Mouse (Mus musculus) c-Kit-negative CD71-positive TER-119-positive erythroid progenitor cells, embryonic 14.5 days (primary cell): Measurements from ENCODE around the gene Gng4.

Experiments
- DNase-seq: peaks from one replicate; pipeline ENCODE4 v3.0.0-alpha.2; 2013; ENCODE audit warnings: low read depth, low spot score

Gng4 gene

DNA sequence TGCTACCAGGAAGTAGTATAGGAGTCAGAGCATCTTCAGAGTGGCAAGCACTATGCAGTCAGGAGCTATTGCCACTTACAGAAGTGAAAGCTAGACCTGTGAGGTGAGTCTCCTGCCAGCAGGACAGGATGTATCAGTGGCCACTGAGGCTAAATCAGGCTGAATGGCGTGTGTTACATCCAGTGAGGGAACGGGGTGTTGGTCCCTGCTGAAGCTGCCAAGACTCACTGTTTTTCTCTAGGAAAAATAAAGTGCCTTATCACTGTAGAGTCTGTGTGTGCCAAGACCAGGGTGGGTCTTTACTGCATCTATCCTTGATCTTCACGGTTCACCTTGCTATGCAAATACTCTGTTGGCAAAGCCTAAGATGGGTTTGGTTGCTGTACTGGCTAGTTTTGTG, 34.8 kb downstream of the Gng4 start:
- DNase-seq: no peak

DNA sequence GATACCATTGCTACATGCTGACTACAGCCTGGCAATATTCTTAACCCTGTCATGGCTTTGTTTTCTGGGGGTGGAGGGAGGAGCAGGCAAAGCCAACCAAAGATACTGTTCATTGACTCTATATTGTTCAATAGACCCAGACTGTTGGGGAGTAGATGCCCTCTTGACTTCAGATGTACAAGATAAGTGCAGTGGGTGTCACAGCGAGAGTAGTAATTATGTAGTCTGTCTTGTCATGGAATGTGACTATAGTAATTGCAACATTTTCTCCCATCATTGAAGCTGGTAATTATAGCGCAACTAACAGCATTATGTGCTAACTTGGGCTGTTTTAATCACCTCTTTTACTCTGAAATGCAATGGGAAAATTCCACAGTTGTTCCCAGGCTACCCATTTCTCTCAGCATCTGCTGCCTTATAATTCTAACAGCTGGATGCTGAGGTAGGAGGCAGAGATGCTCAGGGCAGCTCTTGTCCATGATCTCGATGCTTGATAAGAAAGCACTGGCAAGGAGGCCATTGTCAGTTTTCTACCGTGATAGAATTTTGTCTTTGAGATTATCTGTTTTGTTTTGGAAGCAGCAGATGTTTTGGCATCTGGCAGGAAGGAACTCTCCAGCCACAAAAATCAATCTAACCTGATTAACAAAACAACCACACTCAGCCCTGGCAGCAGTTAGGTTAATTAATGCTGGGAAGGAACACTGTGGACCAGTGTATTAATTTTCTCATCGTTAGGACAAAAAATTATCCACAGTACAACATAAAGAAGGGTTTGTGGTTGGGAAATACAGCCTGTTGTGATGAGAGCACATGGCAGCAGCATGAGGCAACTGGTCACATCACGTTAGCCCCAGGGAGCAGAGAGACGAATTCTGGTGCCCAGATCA, 36.6 kb downstream of the Gng4 start:
- no peak for DNase-seq

DNA sequence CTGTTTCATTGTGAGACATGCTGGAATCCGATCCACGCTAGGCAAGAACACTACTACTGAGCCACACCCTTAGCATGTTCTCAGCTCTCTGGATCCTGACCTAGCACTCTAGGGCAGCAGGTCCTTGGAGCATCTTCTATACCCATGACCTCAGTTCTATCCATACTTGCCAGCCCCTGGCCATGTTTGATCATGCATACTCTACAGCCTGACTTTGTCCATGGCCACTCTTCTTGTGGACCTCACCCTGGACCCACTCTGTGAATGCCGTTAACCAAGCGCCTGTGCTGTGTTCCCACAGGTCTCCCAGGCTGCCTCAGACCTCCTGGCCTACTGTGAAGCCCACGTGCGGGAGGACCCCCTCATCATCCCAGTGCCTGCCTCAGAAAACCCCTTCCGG, 41.1 kb downstream of the Gng4 start:
- DNase-seq: no peak

DNA sequence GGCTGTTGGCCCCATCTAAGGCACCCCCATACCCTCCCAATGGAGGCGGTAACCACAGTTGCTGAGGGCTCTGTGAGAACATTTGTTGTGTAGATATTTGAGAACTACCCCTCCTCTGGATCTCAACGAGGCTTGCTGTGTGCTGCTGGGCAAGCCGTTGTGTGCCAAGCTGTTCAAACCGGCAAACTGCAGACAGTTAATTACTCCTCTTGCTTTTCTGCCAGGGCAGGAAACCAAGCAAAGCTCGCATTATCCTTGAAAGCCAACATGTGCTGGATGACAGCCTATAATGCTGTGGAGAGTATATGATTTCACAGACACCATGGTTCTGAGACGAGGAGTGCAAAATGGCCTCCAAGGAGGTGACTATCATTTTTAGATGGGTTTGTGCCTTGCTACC, 42.7 kb downstream of the Gng4 start:
- DNase-seq: no peak

DNA sequence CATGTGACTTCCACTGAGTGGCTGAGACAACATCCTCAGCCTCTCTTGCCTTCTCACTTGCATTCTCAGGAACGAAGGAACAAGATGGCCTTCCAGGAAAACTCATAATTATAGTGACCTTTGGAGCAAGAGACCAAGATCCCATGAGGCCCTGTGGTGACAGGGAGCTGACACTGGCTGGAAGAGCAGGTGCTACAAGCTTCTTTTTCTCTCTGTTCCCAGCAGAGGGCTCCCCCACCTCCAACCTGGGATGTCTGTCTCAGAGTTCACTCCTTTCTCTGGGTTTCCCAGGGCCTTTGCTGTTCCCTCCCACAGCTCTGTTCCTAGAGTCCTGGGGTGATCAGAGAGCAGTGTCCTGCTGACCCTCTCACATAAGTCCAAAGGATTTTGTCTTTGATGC, 44.3 kb downstream of the Gng4 start:
- DNase-seq: no peak

DNA sequence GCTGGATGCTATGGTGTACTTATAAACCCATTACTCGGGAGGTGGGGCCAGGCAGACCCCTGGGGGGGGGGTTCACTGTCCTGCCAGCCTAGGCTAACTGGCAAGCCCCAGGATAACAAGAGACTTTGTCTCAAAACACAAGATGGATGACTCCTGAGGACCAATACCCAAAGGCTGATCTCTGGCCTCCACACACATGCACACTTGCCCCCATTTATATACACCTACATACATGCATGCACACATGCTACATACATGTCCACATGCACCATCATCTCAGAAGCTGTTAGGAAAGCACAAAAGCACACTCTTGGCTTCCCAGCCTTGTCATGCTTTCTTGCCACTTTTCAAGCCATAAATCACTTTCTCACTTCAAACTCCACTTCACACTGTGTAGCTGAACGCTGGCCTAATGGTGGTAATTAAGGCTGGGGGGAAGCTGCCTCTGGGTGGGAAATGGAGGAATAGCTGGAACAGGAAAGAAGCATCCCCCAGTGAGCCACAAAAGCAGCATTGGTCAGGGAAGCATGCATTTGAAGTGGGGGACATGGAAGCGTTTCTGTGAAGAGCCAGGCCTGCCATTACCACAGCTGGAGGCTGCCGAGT, 46.7 kb downstream of the Gng4 start:
- DNase-seq: no peak

DNA sequence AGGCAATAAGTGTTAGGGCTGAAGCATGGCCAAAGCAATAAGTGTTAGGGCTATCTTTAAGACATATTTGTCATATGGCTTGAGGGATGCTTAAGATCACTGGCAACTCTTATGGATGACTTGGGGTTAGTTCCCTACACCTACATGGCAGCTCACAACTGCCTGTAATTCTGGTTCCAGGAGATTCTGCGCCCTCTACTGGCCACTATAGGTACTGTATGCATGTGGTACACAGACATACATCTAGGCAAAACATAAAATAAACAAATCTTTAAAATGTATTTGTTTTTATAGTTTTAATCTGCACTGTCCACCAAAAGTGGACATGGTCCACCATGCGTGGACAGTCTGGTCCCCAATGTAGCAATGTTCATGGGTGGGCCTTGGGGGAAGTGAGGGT, 51.3 kb downstream of the Gng4 start:
- DNase-seq: peak; percentile 33

DNA sequence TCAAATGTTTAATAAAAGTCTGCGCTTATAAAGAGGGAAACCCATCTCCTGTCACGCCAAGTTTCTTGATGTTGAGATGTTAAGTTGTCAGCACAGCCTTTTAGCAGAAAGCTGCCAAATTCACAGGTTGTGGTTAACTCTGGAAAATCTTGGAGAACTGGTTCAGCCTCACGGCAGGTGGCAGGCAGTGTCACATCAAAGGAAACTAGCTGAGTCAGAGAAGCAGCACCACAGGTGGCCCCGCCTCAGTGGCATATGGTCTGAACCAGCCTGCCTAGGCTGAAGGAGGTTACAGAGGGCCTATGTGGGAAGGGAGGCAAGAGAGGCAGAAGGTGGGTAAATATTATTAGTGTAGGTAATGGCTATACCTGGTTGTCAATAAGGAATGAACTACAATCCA, 61.2 kb downstream of the Gng4 start:
- no peak for DNase-seq

DNA sequence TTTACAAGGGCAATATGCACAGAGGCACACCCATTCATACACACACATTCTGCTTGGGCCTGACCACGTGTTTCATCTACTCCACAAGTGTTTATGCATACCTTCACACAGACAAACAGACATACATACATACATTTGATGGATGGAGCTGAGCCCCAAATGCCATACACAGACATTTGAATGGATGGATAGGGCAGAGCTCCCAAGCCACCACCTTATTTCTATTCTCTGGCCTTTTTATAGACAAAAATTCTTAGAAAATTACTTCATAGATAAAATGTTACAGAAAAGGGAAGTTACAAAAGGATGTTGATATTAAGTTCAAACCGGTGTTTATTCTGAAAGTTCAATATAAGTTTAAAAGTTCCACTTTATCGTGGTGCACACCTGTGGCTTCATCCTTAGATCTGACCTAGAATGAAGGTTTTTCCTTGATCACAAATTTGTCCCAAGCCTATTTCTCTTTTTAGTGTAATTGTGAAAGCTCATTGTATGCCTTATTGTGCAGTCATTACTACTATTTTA, 63.3 kb downstream of the Gng4 start:
- DNase-seq: no peak

DNA sequence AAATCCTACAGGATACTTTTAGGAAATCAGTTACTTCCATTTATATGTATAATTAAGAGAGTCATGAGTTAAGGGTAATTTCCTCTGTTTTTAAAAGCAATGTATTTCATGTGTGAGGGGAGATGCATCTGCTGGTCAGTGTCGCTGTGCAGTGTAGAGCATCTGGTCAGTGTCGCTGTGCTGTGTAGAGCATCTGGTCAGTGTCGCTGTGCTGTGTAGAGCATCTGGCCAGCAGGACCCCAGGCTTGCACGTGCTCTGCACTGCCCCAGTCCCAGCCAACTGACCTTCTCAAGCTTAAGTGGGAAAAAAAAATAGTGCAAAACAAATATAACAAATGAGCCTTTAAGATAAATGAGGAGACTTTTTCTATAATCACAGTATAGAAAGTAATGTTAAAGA, 73.3 kb downstream of the Gng4 start:
- no peak for DNase-seq

DNA sequence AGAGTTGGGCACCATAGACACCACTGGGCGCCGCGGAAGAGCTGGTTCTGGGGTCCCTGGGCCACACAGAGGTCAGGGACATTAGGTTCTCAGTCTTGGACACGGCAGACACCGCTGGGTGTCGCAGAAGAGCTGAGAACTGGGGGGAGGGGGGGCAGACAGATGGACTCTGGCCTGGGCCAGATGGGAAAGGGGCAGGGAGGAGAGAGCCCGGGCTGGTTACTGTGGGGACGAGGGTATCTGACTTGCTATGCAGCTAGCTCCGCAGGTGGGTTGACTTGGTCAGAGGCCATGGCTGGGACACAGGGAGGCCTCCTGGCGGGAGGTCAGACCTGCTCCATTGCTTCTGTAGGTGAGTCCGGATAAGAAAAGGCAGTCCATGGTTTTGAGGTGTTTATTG, 78.5 kb downstream of the Gng4 start:
- no peak for DNase-seq

DNA sequence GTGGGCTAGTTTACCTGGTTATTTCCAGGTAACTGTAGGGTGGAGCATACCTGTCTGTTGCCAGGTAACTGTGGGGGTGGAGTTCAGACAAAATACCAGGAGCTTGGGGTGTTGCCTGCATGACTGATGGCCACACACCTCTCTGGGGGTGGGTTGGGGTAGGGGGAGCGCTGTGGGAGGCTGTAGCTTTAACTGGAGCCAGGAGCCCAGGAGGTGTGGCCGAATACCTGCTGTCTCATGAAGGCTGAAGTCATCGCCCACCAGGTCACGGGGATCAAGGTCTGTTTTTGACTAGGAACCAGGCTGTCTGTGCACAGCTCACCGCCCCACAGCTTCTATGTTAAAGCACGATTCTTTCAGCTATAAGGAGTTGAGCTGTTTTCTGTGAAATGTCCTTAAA, 79.1 kb downstream of the Gng4 start:
- DNase-seq: no peak

DNA sequence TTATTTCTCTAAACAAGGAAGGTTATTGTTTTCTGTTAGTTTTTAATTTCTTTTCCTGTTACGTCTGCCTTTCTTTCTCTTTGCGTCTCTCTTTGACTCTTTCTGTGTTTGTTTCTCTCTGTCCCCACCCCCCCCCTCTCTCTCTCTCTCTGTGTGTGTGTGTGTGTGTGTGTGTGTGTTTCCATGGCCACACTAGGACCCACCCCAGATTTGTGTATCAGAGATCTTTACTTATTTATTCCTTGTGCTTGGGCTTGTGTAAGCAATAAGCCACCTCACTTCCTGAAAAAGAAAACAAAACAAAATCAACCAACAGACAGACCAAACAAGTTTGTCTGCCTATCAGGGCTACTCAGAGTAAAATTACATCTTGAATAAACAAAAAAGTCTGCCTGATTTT, 82.5 kb downstream of the Gng4 start:
- no peak for DNase-seq

DNA sequence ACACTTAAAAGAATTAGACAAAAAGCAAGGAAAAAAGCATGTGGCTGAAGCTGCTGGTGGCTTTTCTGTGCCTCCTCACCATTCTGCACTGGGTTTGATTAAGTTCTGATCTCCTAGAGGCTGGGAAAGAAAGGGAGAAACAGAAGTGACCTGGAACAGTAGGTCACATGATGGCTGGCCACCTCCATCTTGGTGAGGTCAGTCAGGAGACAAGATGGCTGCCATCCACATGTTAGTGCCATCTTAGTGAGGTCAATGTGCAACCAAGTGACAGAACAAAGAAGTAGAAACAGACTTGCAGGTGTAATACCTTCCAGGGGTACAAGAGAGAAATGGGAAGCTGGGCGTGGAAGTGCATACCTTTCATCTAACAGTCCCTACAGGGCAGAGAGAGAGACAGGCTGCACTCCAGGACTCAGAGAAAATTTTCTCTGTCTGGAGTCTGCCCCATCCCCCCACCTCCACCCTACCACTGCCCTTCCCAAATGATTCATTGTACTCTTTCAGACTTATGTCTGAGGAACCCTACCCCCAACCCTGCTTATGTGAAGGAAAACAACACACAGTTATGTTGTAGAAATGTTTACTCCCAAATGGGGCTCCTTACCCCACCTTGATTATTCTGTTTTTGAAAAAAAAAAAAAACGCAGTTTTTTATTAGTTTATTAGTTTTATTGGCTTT, 83.4 kb downstream of the Gng4 start:
- DNase-seq: no peak

DNA sequence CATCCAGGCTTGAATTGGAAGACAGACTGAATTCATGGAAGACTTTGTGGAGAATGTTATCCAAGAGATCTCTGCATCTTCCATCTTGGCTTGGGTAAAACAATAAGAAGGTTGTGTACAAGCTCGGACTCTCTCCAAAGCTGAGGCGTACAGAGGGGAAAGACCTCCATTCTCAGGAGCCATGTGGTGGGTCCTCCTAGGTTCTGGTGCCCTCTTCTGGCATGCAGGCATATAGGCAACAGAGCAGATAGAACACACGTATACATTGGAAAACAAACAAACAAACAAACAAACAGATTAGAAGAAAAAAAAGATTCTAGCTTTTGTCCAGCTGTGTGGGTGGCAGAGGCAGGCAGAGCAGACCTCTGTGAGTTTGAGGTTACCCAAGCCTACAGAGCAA, 84.1 kb downstream of the Gng4 start:
- no peak for DNase-seq
